Mouse (Mus musculus) lung, postnatal 36 days (tissue): ENCODE results near the gene Baiap2.

Source experiments
- DNase-seq: peaks from one replicate; pipeline ENCODE4 v3.0.0; 2022; ENCODE audit warnings: mixed read lengths

The Baiap2 gene

DNA sequence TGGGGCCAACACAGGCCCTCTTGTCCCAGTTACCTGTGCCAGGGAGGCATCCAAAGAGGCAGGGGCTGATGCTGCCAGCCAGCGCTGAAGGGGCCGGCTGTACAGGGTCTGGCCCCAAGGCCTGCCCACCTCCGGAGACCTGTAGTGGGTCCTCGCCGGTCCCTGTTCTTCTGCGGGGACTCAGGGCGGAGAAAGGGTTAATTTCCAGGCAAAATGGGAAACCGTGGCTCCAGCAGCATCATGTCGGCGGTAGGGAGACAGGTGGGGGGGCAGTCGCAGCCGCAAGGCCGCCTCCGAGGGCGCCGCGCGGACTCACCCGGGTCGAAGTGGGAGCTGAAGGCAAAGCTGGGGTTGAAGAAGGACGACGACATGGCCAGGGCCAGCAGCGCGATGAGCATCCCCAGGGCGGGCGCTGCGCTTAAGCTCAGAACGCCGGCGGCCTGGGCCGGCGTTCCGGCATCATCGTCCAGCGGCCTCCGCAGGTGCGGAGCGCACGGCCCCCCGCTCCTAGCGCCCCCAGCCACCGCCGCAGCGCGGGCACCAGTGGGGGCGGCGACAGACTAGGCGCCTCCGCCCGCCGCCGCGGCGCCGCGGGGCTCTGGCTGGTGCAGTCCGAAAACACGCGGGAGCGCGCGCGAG lies 104.1 kb downstream of the Baiap2 start, which contains the start of gene Aatk:
TSS of gene Aatk (minus strand) at position 615 of the 639 bp plus-strand sequence.
- no peak for DNase-seq

DNA sequence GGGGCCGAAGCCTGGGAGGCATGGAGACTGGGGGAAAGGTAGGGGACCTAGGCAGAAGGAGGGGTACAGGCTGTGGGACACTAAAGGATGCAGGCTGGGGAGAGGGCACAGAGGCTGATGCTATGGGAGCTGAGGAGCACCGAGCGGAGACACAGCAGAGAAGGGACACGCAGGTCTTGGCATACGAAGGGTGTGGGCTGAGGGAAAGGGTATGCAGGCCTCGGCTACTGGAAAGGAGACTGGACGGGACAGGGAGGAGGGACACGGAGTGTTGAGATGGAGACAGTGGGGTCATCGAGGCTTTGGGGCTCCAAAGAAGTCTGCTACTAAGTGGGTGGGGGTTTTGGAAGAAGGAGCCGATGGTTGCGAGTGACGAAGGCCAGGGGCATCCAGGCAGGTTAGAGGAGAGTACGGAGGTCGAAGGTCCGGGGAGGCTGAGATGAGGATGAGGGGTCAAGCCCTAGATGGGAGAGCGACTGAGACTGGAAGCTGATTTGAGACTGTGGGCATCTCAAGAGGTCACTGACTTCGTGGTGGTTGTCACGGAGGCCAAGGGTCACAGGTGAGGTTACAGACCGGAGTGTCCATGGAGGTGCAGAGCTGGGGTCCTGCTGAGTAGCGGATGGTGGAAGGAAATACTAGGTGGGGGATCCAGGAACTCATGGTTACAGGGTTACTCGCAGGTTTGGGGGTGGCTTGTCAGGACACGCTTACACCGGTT lies 105.1 kb downstream of the Baiap2 start:
- no peak for DNase-seq

DNA sequence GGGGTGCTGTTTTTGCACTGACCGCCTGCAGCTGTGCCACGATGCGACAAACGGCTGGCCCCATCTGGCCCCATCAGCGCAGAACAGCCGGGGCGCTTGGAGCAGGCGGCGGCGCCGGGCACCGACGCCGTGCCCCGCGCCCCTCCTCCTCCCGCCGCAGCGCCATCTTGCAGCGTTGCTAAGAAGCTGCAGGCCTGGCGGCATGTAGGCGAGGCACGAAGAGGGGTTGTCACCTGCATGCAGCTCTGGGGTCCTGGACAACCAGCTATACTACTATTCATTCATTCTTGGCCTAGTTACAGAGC lies 105.6 kb downstream of the Baiap2 start:
- DNase-seq: no peak

DNA sequence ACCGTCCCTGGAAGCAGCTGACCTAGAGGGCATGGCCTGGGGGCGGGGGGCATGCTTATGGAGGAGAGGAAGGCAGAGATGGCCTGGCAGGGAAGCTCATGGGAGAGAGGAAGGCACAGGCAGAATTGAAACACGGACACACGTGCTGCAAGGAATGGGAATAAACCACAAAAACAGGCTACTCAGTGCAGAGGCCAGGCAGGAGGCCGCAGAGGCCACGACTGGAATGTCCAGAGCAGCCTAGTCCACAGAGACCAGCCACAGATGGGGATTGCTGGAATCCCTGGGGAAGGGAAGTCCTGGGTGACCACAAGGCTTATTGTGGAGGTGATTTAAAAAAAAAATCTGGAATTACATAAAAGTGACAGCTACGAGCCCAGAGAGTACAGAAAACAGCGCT lies 106.5 kb downstream of the Baiap2 start:
- DNase-seq: no peak

DNA sequence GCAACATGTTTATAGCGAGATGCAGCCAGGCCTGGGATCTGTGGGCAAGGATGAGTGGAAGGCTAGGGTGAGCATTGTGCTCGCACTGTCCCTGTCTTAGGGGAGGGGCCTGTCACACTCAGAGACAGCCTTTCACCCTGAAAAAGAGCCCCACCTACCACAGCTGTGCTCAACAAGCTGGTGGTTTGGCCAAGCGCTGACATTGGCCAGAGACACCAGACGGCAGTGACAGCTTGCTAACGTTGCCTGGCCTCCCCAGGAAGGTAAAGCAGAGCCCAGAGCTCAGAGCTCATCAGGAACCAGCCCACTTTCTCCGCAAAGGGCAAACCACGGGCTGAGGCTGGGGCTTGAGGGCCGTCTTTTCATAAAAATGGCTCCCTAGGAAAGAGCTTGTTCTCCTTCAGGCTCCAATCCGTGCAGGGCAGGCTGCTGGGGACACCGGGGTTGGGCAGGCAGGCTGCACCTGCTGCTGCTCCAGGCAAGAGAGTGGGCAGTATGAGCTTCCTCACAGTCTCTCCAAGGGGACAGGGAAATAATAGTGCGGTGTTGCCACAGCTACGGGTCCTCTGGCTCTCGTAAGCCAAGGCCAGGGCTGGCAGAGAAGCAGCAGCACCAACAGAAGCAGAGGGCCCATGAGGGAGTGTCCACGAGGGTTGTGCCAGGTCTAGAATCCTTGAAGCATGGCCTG lies 108.7 kb downstream of the Baiap2 start:
- DNase-seq: no peak

DNA sequence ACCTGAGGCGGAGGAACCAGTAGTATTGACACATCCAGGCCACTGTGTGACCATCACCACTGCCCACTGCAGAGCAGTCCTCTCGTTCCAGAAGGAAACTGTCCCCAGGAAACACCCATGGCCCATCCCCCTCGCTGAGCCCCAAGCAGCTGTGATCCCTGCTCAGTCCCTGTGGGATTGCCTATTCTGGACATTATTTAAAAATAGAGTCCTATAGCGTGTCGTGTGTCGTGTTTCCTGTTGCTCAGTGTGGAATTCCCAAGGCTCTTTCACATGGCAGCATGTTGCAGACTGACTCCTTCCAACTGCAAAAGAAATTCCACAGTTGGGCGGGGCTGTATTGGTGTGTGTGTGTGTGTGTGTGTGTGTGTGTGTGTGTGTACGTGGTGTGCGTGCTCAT lies 109.7 kb downstream of the Baiap2 start:
- DNase-seq: peak; percentile 48

DNA sequence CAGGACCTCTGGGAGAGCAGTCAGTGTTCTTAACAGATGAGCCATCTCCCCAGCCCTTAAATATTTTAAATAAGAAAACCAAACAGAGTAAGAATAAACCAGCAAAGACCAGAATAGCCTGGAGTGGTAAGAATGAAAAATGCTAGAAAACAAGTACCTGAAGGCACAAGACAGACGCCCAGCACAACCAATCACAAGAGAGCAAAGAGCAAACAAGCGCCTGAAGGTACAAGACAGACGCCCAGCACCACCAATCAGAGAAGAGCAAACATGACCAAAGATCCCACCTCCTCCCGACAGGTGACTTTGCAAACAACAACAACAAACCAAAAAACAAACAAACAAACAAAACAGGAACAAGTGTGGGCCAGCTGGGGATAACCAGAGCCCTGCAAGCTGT lies 111.3 kb downstream of the Baiap2 start:
- no peak for DNase-seq

DNA sequence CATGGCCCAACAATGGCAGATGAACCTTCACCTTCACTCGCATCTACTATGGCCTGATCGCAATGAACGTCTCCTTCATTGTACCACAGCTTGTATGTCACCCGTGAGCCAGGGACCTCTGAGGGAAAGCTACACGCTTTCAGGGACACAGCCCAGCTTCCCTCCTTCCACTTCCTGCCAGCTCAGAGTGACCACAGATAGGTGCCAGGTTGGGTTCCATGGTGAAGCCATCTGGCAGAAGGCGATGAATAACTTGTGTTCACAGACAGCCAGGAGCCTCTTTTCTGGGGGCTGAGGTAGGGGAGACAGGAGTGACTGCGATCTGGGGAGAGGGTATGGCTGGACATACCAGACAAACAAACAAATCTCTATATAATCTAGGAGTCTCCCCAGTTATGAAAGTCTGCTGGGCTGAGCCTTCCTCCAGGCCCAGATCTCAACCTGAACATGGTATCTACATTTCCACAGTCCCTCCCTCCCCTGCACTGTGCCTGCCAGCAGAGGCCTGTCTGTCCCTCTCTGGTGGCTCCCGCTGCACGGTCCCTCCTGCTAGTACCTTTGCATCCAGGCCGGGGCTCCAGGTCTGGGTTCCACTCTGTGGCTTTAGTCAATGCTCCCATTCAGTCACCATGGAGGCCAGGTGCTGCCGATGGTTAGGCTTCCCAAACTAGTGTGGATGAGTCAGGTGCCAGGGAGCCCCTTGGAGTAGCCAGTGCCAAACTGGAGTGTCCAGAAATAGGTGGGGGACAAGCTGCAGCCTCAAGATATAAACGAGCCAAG lies 113.6 kb downstream of the Baiap2 start:
- no peak for DNase-seq
